Mouse (Mus musculus): Measurements from ENCODE around the gene Gm10642.

Gene Gm10642

GRCm38 (mm10) chr9:70656130-70657007, at the start of gene Gm10642:
Gm10642 (plus strand) TSS chr9:70656251.
- DNase-seq (ENCODE audit: low spot score in 2 of 2): peak; percentile 58 to 64

GRCm38 (mm10) chr9:70611026-70611673, 44.9 kb upstream of the Gm10642 start:
- no peak for DNase-seq (ENCODE audit: low spot score in 2 of 2)

- DNase-seq (ENCODE audit: low spot score in 2 of 2): no peak
Measured at GRCm38 (mm10) chr9:70629711-70630110, 26.3 kb upstream of the Gm10642 start.

GRCm38 (mm10) chr9:70631665-70632064, 24.4 kb upstream of the Gm10642 start:
- no peak for DNase-seq (ENCODE audit: low spot score in 2 of 2)

GRCm38 (mm10) chr9:70636748-70637147, 19.3 kb upstream of the Gm10642 start:
- DNase-seq (ENCODE audit: low spot score in 2 of 2): no peak

DNA sequence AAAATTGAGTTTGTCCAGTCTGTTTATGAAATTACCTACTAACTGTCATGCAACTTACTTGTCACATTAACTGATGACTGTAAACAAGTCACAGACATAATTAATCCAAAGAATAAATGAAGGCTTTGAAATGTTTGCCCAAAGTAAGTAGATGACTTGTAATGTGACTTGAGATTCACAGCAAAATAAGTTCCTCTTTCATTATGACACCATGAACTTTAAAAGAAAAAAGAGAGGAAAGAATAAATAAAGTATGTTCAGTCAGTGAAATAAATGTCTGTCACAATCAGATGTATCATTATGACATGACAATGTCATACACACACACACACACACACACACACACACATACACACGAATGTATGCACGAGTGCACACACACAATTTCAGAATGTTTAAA, 5.8 kb upstream of the Gm10642 start:
- no peak for DNase-seq (ENCODE audit: low spot score in 2 of 2)

- no peak for DNase-seq (ENCODE audit: low spot score in 2 of 2)
Measured at GRCm38 (mm10) chr9:70650994-70651393, 5.1 kb upstream of the Gm10642 start.

GRCm38 (mm10) chr9:70652221-70652620, 3.8 kb upstream of the Gm10642 start:
- no peak for DNase-seq (ENCODE audit: low spot score in 2 of 2)

DNA sequence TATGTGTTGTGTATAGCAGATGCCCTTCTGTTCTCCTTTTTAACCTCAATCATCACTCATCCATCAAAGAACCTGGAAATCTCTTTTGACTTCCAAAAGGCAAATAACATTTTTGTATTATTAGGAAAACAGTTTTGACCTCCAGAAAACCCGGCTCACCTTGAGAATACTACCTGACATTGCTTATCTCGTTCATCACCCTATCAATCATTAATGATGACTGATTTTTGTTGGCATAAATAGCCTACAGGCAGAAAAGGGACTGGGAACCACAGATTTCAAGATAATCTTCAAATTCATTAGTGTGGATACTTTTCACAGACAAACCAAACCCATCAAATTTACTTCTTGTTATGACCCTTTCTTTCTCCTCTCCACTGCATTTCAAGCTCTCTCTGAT, 2.2 kb upstream of the Gm10642 start:
- no peak for DNase-seq (ENCODE audit: low spot score in 2 of 2)

DNA sequence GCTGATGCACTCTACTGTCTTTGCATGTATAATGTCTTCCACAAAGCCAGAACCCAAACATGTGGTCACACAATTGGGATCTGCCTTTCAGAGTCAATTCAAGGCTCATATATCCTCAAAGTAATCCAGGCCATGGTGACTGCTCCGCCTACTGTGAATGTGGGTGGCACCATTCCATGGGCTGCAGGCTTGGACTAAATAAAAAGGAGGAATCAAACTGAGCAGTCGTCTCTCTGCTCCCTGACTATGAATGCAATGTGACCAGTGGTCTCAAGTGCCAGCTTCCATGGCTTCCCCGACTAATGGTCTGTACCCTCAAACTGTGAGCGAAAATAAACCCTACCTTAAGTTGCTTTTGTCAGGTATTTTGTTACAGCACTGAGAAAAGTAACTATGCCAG, 1.6 kb upstream of the Gm10642 start:
- DNase-seq (ENCODE audit: low spot score in 2 of 2): no peak

DNA sequence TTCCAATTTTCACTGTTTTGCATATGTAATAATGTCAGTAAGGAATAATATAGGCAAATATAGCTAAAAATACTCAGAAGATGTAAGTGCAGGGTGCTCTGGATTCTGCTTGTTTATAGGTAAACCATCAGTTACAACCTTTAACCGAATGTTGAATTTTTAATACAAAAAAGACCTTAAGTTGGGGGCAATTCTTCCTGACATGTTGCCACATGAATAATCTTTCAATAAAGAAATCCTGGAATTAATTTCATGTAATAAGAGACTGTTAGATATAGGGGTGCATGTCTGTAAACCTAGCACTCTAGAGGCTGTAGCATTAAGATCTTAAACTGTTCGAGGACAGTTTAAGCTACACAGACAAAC, 304 bp upstream of the Gm10642 start:
- DNase-seq (ENCODE audit: low spot score in 2 of 2): no peak

GRCm38 (mm10) chr9:70657013-70657967, 1.2 kb downstream of the Gm10642 start, which contains the start of gene Mindy2:
Mindy2 (minus strand) TSS chr9:70657174.
- DNase-seq (ENCODE audit: low spot score in 2 of 2): peak; percentile 96 to 97

DNA sequence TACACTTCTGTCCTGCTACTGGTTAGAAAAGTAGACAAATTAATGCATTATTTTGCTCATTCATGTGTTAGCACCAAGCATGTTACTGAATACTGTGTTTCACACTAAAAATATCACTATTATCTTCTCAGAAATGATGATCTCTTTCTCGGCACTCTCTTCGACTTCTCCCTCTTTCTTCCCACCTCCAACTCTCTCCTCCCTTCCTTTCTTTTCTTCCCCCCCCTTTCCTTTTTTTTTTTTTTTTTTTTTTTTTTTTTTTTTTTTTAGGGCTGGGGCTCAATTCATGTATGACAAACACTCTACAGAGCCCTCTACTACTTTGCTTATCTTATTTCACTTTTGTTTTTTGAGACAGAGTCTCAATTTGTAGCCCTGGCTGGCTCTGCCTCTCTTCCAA, 2.2 kb downstream of the Gm10642 start:
- DNase-seq (ENCODE audit: low spot score in 2 of 2): no peak

DNA sequence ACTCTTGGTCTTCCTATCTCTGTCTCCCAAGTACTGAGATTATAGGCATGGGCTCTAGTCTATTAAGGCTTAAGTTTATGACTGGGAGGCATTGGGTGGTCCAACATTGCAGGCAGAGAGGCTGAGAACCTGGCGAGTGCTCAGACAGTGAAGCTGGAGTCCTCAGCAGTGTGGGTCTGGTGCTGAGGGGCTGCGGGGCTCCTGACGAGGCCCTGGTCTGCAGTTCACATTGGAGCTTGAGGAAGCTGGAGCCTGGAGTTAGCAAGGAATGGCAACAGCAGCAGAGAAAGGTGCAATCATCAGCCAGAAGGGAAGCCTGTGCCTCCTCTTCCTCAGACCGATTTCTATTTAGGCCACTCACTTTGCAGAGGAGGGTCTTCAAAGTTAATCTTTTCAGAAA, 8.8 kb downstream of the Gm10642 start:
- no peak for DNase-seq (ENCODE audit: low spot score in 2 of 2)

- DNase-seq (ENCODE audit: low spot score in 2 of 2): no peak
Measured at GRCm38 (mm10) chr9:70665372-70666145, 9.5 kb downstream of the Gm10642 start.

- no peak for DNase-seq (ENCODE audit: low spot score in 2 of 2)
Measured at GRCm38 (mm10) chr9:70666811-70667210, 10.8 kb downstream of the Gm10642 start.

DNA sequence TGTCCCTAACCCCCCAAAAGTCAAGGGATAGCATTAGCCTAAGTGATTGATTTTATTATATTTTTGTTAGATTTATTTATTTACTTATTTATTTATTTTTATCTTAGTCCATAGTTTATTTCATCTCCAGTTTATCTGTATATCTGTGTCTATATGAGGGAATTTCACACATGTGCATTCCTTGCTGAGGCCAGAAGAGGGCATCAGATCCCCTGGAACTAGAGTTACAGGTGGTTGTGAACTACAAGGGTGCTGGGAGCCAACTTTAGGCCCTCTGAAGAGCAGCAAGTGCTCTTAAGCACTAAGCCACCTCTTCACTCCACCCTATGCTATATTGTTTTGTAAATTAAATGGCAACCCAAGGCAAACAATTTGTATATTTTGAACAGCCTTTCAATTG, 12.0 kb downstream of the Gm10642 start:
- DNase-seq (ENCODE audit: low spot score in 2 of 2): no peak

DNA sequence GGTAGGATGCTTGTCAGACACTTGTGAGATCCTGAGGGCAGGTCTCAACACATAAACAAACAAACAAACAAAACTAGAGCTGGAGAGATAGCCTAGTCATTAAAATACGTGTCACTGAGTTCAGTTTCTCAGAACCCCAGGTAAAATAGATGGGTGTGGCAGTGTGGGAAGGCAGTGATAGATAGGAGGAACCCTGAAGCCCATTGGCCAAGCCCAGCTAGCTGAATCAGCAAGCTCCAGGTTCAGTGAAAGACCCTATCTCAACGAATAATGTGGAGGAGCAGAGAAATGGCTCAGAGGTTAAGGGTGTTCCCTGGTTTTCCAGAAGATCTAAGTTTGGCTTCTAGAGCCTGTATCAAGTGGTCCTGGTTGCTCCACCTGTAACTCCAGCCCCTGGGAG, 13.1 kb downstream of the Gm10642 start:
- no peak for DNase-seq (ENCODE audit: low spot score in 2 of 2)

DNA sequence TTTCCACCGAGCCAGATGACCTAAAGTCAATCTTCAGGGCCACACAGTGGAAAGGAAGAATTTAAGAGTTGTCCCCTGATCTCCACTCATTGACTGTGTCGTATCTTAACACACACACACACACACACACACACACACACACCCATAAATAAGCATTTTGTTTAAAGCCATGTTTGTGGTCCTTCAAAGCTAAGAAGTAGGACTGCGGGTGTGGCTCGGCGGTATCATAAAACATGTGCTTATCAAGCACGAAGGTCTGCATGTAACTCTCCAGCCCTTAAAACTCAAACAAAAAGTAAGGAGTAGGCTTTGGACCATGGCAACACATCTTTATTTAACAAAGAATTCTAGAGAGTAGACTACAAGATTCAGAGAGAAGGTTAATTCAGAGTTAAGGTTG, 14.3 kb downstream of the Gm10642 start:
- DNase-seq (ENCODE audit: low spot score in 2 of 2): no peak

DNA sequence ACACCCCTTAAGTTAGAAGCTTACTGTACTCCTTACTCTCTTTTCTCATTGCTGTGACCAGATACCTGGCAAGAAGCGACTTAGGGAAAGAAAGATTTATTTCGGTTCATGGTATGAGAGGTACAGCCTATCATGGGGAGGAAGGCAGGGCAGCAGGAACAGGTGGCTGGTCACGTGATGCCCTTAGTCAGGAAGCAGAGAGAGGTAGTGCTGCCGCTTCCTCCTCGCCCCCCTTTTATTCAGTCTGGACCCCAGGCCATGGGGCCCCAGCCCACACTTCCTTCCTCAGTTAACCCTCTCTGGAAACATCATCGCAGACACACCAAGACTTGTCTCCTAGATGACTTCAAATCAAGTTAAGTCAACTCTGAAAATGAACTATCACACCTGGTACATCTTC, 15.2 kb downstream of the Gm10642 start:
- DNase-seq (ENCODE audit: low spot score in 2 of 2): no peak

Data from frontal cortex, postnatal 10 days (tissue).